Mouse (Mus musculus) heart, embryonic 15.5 days (tissue): ENCODE data around the gene Slc46a1. TPM values are rescaled to one million over a fixed set of nuclear protein-coding genes. Genes with fewer than 3 reads are reported as not detected.

Source experiments
- ATAC-seq: fragments of 200-750 bp; cut with Nextera tagmentation; replicated peaks from 2 replicates; pipeline ENCODE4 v1.8.0; 2017; ENCODE audit warnings: low read depth, moderate TSS enrichment; ENCODE audit not compliant: insufficient number of reproducible peaks, insufficient read depth, low FRiP score
- H3K27ac ChIP-seq: fragments of 300-500 bp; sonication (generic); 2 replicates; pipeline ENCODE4 v1.5.1; 2015; ENCODE audit warnings: mild to moderate bottlenecking, inconsistent platforms
- H3K27me3 ChIP-seq: fragments of 300-500 bp; sonication (generic); 2 replicates; pipeline ENCODE4 v1.6.1; 2015; ENCODE audit warnings: inconsistent platforms
- H3K36me3 ChIP-seq: fragments of 300-500 bp; sonication (generic); 2 replicates; pipeline ENCODE4 v1.6.1; 2015; ENCODE audit warnings: mild to moderate bottlenecking, inconsistent platforms
- H3K4me1 ChIP-seq: fragments of 300-500 bp; sonication (generic); replicated peaks from 2 replicates; pipeline ENCODE4 v1.6.1; 2015; ENCODE audit warnings: inconsistent platforms
- H3K4me2 ChIP-seq: fragments of 300-500 bp; sonication (generic); 2 replicates; pipeline ENCODE4 v1.6.1; 2015; ENCODE audit warnings: inconsistent platforms, mild to moderate bottlenecking, moderate library complexity
- H3K4me3 ChIP-seq: fragments of 300-500 bp; sonication (generic); 2 replicates; pipeline ENCODE4 v1.5.1; 2015; ENCODE audit warnings: mild to moderate bottlenecking, inconsistent platforms
- H3K9ac ChIP-seq: fragments of 300-500 bp; sonication (generic); 2 replicates; pipeline ENCODE4 v1.6.1; 2015; ENCODE audit warnings: mild to moderate bottlenecking, inconsistent platforms
- H3K9me3 ChIP-seq: fragments of 300-500 bp; sonication (generic); replicated peaks from 2 replicates; pipeline ENCODE4 v1.6.1; 2016; ENCODE audit warnings: inconsistent platforms
- WGBS: fragments of 180-500 bp; shearing (Covaris S2); methylation state at CpG from one replicate; pipeline ENCODE4 v1.1.7; 2015; ENCODE audit warnings: mixed read lengths; 5-methylcytosine and 5-hydroxymethylcytosine counted together
- polyA plus RNA-seq: library from polyadenylated mRNA; unstranded; fragments of >200 nt; fragmentation: Nextera tagmentation; extraction: Ambion mirVana; gene quantifications from 2 replicates; pipeline ENCODE4 v1.2.1, GENCODE M21; 2015

Gene Slc46a1
- polyA plus RNA-seq, 1 experiment from 2014 or later: 6.5 TPM

- WGBS: 80% methylated on average over 17 of the region's 17 CpGs
- ATAC-seq: no peak
These were observed 6.8 kb upstream of the Slc46a1 start for GRCm38 (mm10) chr11:78458740-78459139.

GRCm38 (mm10) chr11:78461894-78462293 is 3.6 kb upstream of the Slc46a1 start:
- Histone ChIP-seq H3K4me2 (no peak overlapping the region), H3K27me3 (no peaks in the 10 kb centered on the region; the same call in 1 of the 2 replicates), H3K4me3 (no peak overlapping the region), H3K4me1 (peaks cover 14% of the 10 kb centered on the region), H3K27ac (no peak overlapping the region), H3K9ac (no peak overlapping the region), H3K36me3 (no peaks in the 10 kb centered on the region), H3K9me3 (no peaks in the 10 kb centered on the region)
- ATAC-seq: no peak
- 61% methylated on average over 1 of the region's 1 CpGs for WGBS

More at GRCm38 (mm10) chr11:78458740-78459139, 6.8 kb upstream of the Slc46a1 start:
- H3K4me1 ChIP-seq: 0 out of 2 replicates have a peak, but pooled peaks cover 4% of the 10 kb centered on the region
- H3K36me3 ChIP-seq: no peaks in the 10 kb centered on the region
- H3K27me3 ChIP-seq: no peaks in the 10 kb centered on the region; the same call in 1 of the 2 replicates
- no peak overlapping the region for H3K9ac ChIP-seq
- H3K27ac ChIP-seq: no peak overlapping the region
- H3K4me2 ChIP-seq: no peak overlapping the region
- H3K4me3 ChIP-seq: no peak overlapping the region
- no peaks in the 10 kb centered on the region for H3K9me3 ChIP-seq

- H3K27me3 ChIP-seq: no peaks in the 10 kb centered on the region; the same call in 1 of the 2 replicates
- H3K9me3 ChIP-seq: no peaks in the 10 kb centered on the region
- no peak for ATAC-seq
- peaks cover 14% of the 10 kb centered on the region for H3K4me1 ChIP-seq
- H3K4me3 ChIP-seq: no peak overlapping the region
- WGBS: 74% methylated on average over 5 of the region's 5 CpGs
- H3K4me2 ChIP-seq: no peak overlapping the region
- H3K27ac ChIP-seq: no peak overlapping the region
- no peak overlapping the region for H3K9ac ChIP-seq
- H3K36me3 ChIP-seq: no peaks in the 10 kb centered on the region
These were observed 2.8 kb upstream of the Slc46a1 start for GRCm38 (mm10) chr11:78462669-78463068.

- 40% methylated on average over 13 of the region's 13 CpGs for WGBS
- no peaks in the 10 kb centered on the region for H3K36me3 ChIP-seq
- no peaks in the 10 kb centered on the region for H3K27me3 ChIP-seq
- no peak overlapping the region for H3K9ac ChIP-seq
- ATAC-seq: no peak
- H3K4me3 ChIP-seq: no peak overlapping the region
- H3K9me3 ChIP-seq: no peaks in the 10 kb centered on the region
- peaks cover 14% of the 10 kb centered on the region for H3K4me1 ChIP-seq
- H3K27ac ChIP-seq: no peak overlapping the region
- no peak overlapping the region for H3K4me2 ChIP-seq
These were observed 2.0 kb upstream of the Slc46a1 start for GRCm38 (mm10) chr11:78463286-78464036.

DNA sequence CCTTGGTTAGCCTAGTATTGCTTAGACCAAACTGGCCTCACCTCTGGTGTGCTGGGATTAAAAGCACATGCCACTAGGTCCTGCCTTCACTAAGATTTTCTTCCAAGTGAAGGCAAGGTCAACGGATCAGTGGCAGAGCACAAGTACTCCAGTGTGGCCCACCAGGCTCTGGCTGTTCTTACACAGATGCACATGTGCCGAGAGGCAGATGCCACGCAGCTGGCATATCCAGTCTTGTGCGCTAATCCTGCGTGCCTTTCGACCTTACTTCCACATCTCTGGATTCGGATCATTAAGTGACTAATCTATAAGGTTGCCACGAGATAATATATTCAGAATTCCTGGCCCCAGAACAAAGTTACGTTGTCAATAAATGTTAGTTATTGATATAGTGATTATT is 381 bp upstream of the Slc46a1 start:
- H3K36me3 ChIP-seq: no peaks in the 10 kb centered on the region
- H3K4me3 ChIP-seq: peak overlapping the region; percentile 67
- H3K9me3 ChIP-seq: no peaks in the 10 kb centered on the region
- H3K4me1 ChIP-seq: peaks cover 14% of the 10 kb centered on the region
- no peak overlapping the region; the same call in 1 of the 2 replicates for H3K27ac ChIP-seq
- no peaks in the 10 kb centered on the region for H3K27me3 ChIP-seq
- peak overlapping the region; percentile 89 for H3K4me2 ChIP-seq
- 46% methylated on average over 9 of the region's 9 CpGs for WGBS
- ATAC-seq: no peak
- H3K9ac ChIP-seq: peak overlapping the region; percentile 70

DNA sequence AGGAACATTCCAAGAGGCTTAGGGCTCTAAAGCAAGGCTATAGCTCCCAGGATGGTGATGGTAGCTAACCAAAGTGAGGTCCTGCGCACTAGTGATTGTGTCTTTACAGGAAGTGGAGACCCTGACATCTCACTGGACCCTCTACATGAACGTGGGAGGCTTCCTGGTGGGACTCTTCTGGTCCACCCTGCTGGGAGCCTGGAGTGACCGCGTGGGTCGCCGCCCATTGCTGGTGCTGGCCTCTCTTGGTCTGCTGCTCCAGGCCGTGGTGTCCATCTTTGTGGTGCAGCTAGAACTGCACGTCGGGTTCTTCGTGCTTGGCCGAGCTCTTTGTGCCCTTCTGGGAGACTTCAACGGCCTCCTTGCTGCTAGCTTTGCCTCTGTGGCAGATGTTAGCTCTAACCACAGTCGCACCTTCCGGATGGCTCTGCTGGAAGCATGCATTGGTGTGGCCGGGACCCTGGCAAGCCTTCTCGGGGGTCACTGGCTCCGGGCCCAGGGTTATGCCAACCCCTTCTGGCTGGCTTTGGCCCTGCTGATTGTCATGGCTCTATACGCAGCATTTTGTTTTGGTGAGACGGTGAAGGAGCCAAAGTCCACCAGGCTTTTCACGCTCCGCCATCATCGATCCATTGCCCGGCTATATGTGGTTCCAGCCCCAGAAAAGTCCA is 880 bp downstream of the Slc46a1 start:
- 0 out of 2 replicates have a peak, but pooled peaks have one; percentile 11 for ATAC-seq
- H3K4me2 ChIP-seq: peak overlapping the region; percentile 89
- H3K36me3 ChIP-seq: no peaks in the 10 kb centered on the region
- H3K27ac ChIP-seq: peak overlapping the region; percentile 88
- H3K4me1 ChIP-seq: peaks cover 14% of the 10 kb centered on the region
- no peaks in the 10 kb centered on the region for H3K9me3 ChIP-seq
- 70% methylated on average over 23 of the region's 23 CpGs for WGBS
- no peaks in the 10 kb centered on the region for H3K27me3 ChIP-seq
- H3K9ac ChIP-seq: peak overlapping the region; percentile 70
- H3K4me3 ChIP-seq: peak overlapping the region; percentile 67

DNA sequence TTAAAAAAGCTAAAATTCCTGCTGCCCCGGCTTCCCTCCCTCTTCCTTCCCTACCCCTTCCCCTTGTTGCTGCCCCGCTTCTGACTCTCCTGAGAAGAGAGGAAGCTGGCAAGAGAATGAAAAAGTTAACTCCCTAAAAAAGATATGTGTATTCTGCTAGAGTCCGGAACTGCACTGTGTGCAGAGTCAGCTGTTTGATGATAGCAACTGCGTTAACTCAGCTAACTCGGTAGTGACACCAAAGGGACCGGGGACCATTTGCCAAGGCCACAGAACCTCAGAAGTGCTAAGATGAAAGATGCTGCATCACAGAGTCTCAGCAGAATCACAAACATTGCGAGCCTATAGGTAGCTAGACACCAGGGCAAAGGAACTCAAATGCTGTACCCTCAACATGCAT is 2.0 kb downstream of the Slc46a1 start:
- Histone ChIP-seq H3K27me3 (no peaks in the 10 kb centered on the region), H3K4me1 (peaks cover 14% of the 10 kb centered on the region), H3K9me3 (no peaks in the 10 kb centered on the region), H3K27ac (no peak overlapping the region), H3K36me3 (no peaks in the 10 kb centered on the region), H3K4me2 (no peak overlapping the region), H3K9ac (no peak overlapping the region), H3K4me3 (no peak overlapping the region)
- ATAC-seq: no peak
- 58% methylated on average over 7 of the region's 7 CpGs for WGBS

GRCm38 (mm10) chr11:78467932-78468331 is 2.4 kb downstream of the Slc46a1 start:
- ATAC-seq: no peak
- H3K9me3 ChIP-seq: no peaks in the 10 kb centered on the region
- H3K4me2 ChIP-seq: no peak overlapping the region
- H3K9ac ChIP-seq: no peak overlapping the region
- H3K36me3 ChIP-seq: no peaks in the 10 kb centered on the region
- H3K4me3 ChIP-seq: no peak overlapping the region
- H3K27ac ChIP-seq: no peak overlapping the region
- no peaks in the 10 kb centered on the region for H3K27me3 ChIP-seq
- 35% methylated on average over 3 of the region's 3 CpGs for WGBS
- peaks cover 14% of the 10 kb centered on the region for H3K4me1 ChIP-seq

DNA sequence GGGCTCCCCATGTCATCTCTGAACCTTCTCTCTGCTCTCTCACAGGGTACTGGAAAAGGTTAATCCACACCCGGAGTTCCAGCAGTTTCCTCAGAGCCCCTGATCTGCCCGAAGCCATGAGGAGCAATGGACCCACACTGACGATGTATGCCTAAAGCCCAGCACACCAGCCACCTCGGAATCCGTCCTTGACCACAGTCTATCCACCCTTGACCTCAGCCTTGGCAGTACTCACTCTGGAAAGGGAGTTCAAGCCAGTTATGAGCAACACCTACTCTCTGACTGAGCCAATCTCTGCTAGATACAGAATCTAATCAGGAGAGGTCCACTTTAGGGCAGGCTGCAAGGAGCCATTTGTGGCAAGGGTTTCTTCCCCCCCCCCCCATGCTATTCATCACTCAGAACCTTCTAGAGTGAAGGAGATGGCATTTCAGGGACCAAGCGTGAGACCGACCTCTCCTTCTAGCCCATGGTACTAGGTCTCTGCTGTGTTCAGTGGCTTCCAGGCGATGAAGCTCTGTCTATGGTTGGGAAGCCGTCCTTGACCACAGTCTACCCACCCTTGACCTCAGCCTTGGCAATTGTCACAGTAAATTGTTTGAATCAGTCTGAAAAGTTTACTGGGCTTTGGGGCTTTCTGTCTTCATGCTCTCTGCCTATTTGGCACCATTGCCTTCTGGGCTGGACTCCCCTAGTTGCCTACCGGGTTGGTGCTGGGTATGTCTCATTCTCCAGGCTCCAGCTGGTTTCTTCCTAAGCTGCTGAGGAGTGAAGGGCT is 6.0 kb downstream of the Slc46a1 start:
- Histone ChIP-seq H3K36me3 (no peaks in the 10 kb centered on the region), H3K27me3 (no peaks in the 10 kb centered on the region), H3K9me3 (no peaks in the 10 kb centered on the region), H3K4me2 (no peak overlapping the region), H3K4me1 (peaks cover 4% of the 10 kb centered on the region), H3K4me3 (no peak overlapping the region), H3K27ac (no peak overlapping the region), H3K9ac (no peak overlapping the region)
- WGBS: 78% methylated on average over 10 of the region's 10 CpGs
- no peak for ATAC-seq

DNA sequence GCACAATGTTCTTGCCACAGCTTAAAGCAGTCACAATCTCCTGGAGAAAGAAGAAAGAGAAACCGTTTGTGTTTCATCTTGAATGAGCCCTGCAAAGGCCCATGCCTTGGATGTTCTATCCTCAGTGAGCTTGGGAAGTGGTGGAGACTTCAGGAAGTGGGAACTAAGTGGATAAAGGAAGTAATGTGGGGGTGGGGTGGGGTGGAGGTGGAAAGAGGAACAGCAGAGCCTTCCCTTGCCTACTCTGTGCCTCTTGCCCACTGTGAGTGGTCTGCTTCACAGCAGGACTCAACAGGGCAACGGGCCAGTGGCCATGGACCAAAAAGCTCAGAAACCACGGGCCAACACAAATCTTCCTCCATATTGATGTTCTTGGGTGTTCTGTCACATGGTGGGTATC is 9.8 kb downstream of the Slc46a1 start:
- H3K4me3 ChIP-seq: no peak overlapping the region
- ATAC-seq: no peak

GRCm38 (mm10) chr11:78483639-78484038 is 18.1 kb downstream of the Slc46a1 start:
- Histone ChIP-seq H3K4me2 (no peak overlapping the region), H3K4me3 (no peak overlapping the region), H3K27me3 (peaks cover 69% of the 10 kb centered on the region), H3K4me1 (no peaks in the 10 kb centered on the region), H3K36me3 (no peaks in the 10 kb centered on the region), H3K9ac (no peak overlapping the region), H3K9me3 (no peaks in the 10 kb centered on the region), H3K27ac (no peak overlapping the region)
- no peak for ATAC-seq
- WGBS: 42% methylated on average over 7 of the region's 7 CpGs

More for the DNA sequence above, 9.8 kb downstream of the Slc46a1 start:
- no peaks in the 10 kb centered on the region for H3K4me1 ChIP-seq
- H3K27ac ChIP-seq: no peak overlapping the region
- H3K4me2 ChIP-seq: no peak overlapping the region
- WGBS: 64% methylated on average over 3 of the region's 3 CpGs
- H3K9ac ChIP-seq: no peak overlapping the region
- no peaks in the 10 kb centered on the region for H3K27me3 ChIP-seq
- H3K36me3 ChIP-seq: no peaks in the 10 kb centered on the region
- no peaks in the 10 kb centered on the region for H3K9me3 ChIP-seq
